Mouse (Mus musculus) forebrain, embryonic 13.5 days (tissue): ENCODE measurements around the gene Rpgrip1l. TPM values are rescaled to one million over a fixed set of nuclear protein-coding genes. Genes with fewer than 3 reads are reported as not detected.

Experiments
- ATAC-seq: fragments of 200-750 bp; cut with Nextera tagmentation; 2 replicates; pipeline ENCODE4 v1.8.0; 2017
- H3K27ac ChIP-seq: fragments of 300-500 bp; sonication (generic); 2 replicates; pipeline ENCODE4 v1.5.1; 2015; ENCODE audit warnings: inconsistent platforms, mild to moderate bottlenecking, moderate library complexity
- H3K27me3 ChIP-seq: fragments of 300-500 bp; sonication (generic); 2 replicates; pipeline ENCODE4 v1.6.1; 2015; ENCODE audit warnings: mild to moderate bottlenecking, inconsistent platforms
- H3K36me3 ChIP-seq: fragments of 300-500 bp; sonication (generic); 2 replicates; pipeline ENCODE4 v1.6.1; 2015; ENCODE audit warnings: mild to moderate bottlenecking, inconsistent platforms; ENCODE audit not compliant: poor library complexity, severe bottlenecking
- H3K4me1 ChIP-seq: fragments of 300-500 bp; sonication (generic); 2 replicates; pipeline ENCODE4 v1.6.1; 2015; ENCODE audit warnings: inconsistent platforms
- H3K4me2 ChIP-seq: fragments of 300-500 bp; sonication (generic); 2 replicates; pipeline ENCODE4 v1.6.1; 2015; ENCODE audit warnings: inconsistent platforms, mild to moderate bottlenecking, moderate library complexity
- H3K4me3 ChIP-seq: fragments of 300-500 bp; sonication (generic); 2 replicates; pipeline ENCODE4 v1.5.1; 2015; ENCODE audit warnings: mild to moderate bottlenecking, inconsistent platforms
- H3K9ac ChIP-seq: fragments of 300-500 bp; sonication (generic); 2 replicates; pipeline ENCODE4 v1.6.1; 2015; ENCODE audit warnings: mild to moderate bottlenecking, inconsistent platforms
- H3K9me3 ChIP-seq: fragments of 300-500 bp; sonication (generic); replicated peaks from 2 replicates; pipeline ENCODE4 v1.6.1; 2016; ENCODE audit warnings: inconsistent platforms
- WGBS: fragments of 180-500 bp; shearing (Covaris S2); methylation state at CpG from one replicate; pipeline ENCODE4 v1.1.7; 2015; 5-methylcytosine and 5-hydroxymethylcytosine counted together
- polyA plus RNA-seq: library from polyadenylated mRNA; unstranded; fragments of >200 nt; fragmentation: Nextera tagmentation; extraction: Ambion mirVana; gene quantifications from 2 replicates; pipeline ENCODE4 v1.2.1, GENCODE M21; 2015

The Rpgrip1l gene
- polyA plus RNA-seq, 1 experiment from 2014 or later = 15.7 TPM

DNA sequence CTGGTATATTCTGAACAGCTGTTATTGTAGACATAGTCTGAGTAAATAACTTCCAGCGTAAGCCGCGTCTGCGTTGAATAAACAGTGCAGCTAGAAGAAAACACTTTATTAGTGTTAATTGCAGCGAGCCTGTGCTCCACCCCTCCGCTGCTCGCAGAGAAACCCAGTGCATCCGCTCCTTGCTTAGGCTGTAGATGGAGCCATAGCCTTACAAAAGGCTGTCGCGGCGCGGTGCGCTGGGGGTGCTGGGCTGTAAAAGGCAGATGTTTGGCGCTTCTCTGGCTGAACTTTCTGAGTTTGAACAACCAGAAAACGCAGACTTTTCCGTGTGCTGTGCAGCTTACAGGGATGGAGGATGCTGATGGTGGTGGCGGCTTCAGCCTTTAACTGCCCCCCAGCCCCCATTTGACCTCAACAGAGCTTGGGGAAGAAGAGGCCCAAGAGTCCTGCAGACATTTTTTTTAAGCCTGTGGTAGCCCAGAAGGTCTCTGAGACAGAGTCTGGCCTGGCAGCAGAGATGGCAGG, 122.2 kb downstream of the Rpgrip1l start:
- WGBS = 3% methylated on average over 17 of the region's 17 CpGs
- Histone ChIP-seq H3K9ac (no peak overlapping the region; the same call in 1 of the 2 replicates), H3K4me3 (no peak overlapping the region), H3K4me2 (peak overlapping the region; percentile 43), H3K4me1 (peaks cover 5% of the 10 kb centered on the region), H3K36me3 (no peaks in the 10 kb centered on the region), H3K27me3 (peaks cover 53% of the 10 kb centered on the region), H3K27ac (no peak overlapping the region), H3K9me3 (no peaks in the 10 kb centered on the region)
- ATAC-seq = peak; percentile 89

DNA sequence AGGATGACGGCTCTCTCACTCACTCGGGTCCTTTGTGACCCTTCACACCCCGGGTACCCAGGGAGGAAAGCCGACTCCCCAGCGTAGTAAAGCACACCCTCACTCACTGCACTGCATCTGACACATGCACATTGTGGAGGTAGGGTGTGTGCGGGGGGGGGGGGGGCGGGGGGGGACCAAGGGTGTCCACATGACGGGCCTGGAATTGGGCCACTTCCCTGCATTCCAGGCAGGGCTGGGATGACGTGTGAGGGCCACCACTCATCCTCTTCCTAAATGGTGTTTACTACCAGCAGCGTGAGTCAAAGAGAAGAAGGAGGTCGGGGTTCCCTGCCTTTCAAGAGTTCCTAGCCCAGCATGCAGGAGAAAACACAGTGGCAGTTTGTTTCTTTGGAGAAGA, 124.9 kb downstream of the Rpgrip1l start:
- no peaks in the 10 kb centered on the region; the same call in none of the 2 replicates for H3K9me3 ChIP-seq
- H3K9ac ChIP-seq = no peak overlapping the region
- H3K36me3 ChIP-seq = no peaks in the 10 kb centered on the region
- 82% methylated on average over 10 of the region's 11 CpGs for WGBS
- H3K27ac ChIP-seq = no peak overlapping the region
- peaks cover 37% of the 10 kb centered on the region for H3K27me3 ChIP-seq
- no peak overlapping the region for H3K4me3 ChIP-seq
- H3K4me1 ChIP-seq = peaks cover 5% of the 10 kb centered on the region
- no peak overlapping the region for H3K4me2 ChIP-seq
- no peak for ATAC-seq

DNA sequence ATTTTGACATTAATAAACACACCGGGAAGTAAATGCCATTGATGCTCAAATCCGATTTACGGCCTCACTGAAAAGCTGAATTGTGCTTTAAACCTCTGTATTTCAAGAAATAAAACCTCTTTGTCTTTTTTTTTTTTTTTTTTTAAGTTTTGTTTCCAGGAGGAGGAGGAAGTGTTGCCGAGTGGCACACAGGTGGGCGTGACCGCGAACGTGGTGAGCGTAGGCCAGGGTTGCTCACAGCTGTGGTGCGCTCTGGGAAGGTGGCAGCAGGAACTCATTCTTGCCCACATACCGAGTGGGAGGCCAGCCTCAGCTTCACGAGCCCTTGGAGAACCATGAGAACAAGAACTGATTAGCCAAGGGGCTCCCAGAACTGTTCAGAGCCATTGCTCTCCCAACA, 126.7 kb downstream of the Rpgrip1l start:
- peaks cover 5% of the 10 kb centered on the region for H3K4me1 ChIP-seq
- WGBS = 85% methylated on average over 12 of the region's 12 CpGs
- H3K27ac ChIP-seq = no peak overlapping the region
- no peak for ATAC-seq
- no peaks in the 10 kb centered on the region; the same call in none of the 2 replicates for H3K9me3 ChIP-seq
- H3K27me3 ChIP-seq = peaks cover 26% of the 10 kb centered on the region
- no peak overlapping the region for H3K9ac ChIP-seq
- no peaks in the 10 kb centered on the region for H3K36me3 ChIP-seq
- no peak overlapping the region for H3K4me3 ChIP-seq
- H3K4me2 ChIP-seq = no peak overlapping the region

DNA sequence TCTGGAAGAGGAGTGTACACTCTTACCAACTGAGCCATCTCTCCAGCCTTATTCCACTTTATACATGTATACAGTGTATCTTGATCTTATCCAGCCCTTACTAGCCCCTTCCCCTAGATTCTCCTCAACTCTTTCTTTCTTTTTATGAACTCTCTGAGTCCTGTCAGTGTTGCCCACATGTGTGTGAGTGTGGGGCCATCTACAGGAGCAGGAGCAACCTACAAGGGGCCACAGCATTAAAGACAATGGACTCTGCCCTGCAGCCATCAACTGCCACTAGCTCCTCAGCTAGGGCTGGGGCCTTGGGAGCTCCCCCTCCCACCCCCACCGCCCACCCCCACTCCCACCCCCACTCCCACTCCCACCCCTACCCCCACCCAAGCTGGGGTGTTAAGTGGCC, 135.4 kb downstream of the Rpgrip1l start:
- 40% methylated on average over 1 of the region's 1 CpGs for WGBS
- Histone ChIP-seq H3K9ac (no peak overlapping the region), H3K4me3 (no peak overlapping the region), H3K27ac (no peak overlapping the region), H3K4me1 (no peaks in the 10 kb centered on the region), H3K36me3 (no peaks in the 10 kb centered on the region), H3K4me2 (no peak overlapping the region), H3K27me3 (no peaks in the 10 kb centered on the region), H3K9me3 (no peaks in the 10 kb centered on the region)
- no peak for ATAC-seq

DNA sequence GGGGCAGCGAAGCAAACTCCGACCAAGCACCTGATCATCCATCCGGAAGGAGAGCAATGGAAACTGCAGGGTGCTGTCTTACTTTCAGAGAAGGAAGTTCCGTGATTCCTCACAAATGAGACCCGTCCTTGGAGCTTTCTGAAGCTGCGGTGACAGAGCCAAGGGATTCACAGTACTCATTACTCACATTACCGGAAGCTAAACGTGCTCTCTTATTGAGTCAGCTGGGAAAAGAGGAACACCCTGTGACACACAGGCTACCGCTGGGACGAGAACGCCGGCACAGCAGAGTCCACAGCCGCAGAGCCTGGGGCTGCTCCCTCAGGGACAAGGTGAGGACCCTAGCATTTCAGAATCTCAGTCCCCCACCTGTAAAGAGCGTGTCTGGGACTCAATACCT, 136.9 kb downstream of the Rpgrip1l start:
- H3K4me2 ChIP-seq = no peak overlapping the region

DNA sequence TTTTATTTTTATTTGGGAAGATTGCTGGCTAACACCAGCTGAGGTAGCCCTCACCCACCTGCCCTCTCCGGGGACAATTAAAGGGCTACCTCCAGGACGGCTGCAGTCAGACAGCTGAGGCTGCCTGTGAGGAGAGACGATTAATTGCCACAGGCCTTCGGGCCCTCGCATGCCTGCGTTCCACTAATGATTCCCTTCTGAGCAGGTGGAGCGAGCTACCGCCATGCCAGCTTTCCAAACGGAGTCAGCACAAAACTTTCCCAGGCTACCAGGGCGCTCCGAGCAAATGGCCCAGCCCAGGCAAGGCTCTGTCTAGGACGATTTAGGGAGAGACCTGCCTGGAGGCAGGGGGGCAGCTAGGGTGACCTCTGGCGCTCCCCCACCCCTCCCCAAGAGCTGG, 141.5 kb downstream of the Rpgrip1l start:
- H3K36me3 ChIP-seq = no peaks in the 10 kb centered on the region
- no peak overlapping the region for H3K4me2 ChIP-seq
- 0 out of 2 replicates have a peak overlapping the region, but pooled peaks have one; percentile 1 for H3K27ac ChIP-seq
- H3K4me3 ChIP-seq = no peak overlapping the region
- ATAC-seq = peak; percentile 43; the same call in 1 of the 2 replicates
- H3K4me1 ChIP-seq = peaks cover 21% of the 10 kb centered on the region
- no peaks in the 10 kb centered on the region for H3K9me3 ChIP-seq
- H3K27me3 ChIP-seq = no peaks in the 10 kb centered on the region
- no peak overlapping the region for H3K9ac ChIP-seq
- 34% methylated on average over 13 of the region's 13 CpGs for WGBS

More for the DNA sequence above, 136.9 kb downstream of the Rpgrip1l start:
- no peak overlapping the region for H3K9ac ChIP-seq
- no peaks in the 10 kb centered on the region for H3K27me3 ChIP-seq
- H3K4me1 ChIP-seq = peaks cover 7% of the 10 kb centered on the region
- no peak overlapping the region for H3K27ac ChIP-seq
- H3K4me3 ChIP-seq = no peak overlapping the region
- no peaks in the 10 kb centered on the region for H3K36me3 ChIP-seq
- ATAC-seq = no peak
- WGBS = 59% methylated on average over 14 of the region's 14 CpGs
- H3K9me3 ChIP-seq = no peaks in the 10 kb centered on the region

DNA sequence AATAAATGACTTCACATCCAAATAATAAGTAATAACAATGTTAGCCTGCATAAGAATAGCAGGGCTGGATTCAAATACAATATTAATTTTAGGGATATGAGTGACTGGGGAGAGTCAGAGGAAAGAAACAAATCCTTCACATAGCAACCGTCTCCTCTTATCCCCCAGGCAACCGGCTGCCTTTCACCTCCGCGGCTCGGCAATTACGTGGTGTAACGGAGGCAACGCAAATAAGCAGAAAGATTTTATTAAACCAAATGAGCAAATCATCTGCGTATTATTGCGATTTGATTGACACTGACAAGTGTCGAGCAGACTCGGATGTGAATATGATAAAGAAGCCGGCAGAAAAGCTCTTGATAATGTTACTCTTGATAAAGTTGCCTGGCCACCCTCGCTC, 142.1 kb downstream of the Rpgrip1l start:
- WGBS = 27% methylated on average over 14 of the region's 14 CpGs
- Histone ChIP-seq H3K36me3 (no peaks in the 10 kb centered on the region), H3K27ac (no peak overlapping the region), H3K9me3 (no peaks in the 10 kb centered on the region), H3K9ac (no peak overlapping the region), H3K27me3 (no peaks in the 10 kb centered on the region), H3K4me3 (no peak overlapping the region), H3K4me2 (peak overlapping the region; percentile 39), H3K4me1 (peaks cover 21% of the 10 kb centered on the region)
- ATAC-seq = peak; percentile 51; the same call in 1 of the 2 replicates

DNA sequence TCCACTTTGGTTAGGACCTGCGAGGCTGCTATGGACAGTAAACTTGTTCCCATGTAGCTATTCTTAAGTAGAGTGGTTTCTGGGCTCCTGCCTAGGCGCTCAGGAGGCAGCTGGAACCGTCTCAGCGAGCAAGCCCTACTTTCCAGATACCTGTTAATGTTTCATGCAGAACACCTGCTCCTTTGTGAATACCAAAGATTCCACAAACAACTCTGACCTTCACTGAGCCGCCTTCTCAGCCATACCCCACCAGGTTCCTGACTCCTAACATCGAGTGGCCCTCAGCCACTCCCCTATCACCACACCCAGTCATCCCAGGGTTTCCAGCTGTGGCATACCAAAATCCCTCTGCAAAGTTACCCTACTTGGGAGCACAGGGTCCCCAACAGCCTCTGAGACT, 142.9 kb downstream of the Rpgrip1l start:
- no peak overlapping the region for H3K9ac ChIP-seq
- peak overlapping the region; percentile 58 for H3K27ac ChIP-seq
- 88% methylated on average over 6 of the region's 6 CpGs for WGBS
- H3K36me3 ChIP-seq = no peaks in the 10 kb centered on the region
- no peak overlapping the region for H3K4me3 ChIP-seq
- H3K4me2 ChIP-seq = no peak overlapping the region
- H3K4me1 ChIP-seq = peaks cover 21% of the 10 kb centered on the region
- H3K9me3 ChIP-seq = no peaks in the 10 kb centered on the region
- no peak for ATAC-seq
- H3K27me3 ChIP-seq = no peaks in the 10 kb centered on the region

Other genes starting within 250 kb of the Rpgrip1l start
- 14.2 and 15.8 TPM in 2 replicates for gene Rbl2, start 243.2 kb downstream of the Rpgrip1l start, polyA plus RNA-seq
- 119 and 122 TPM in 2 replicates for gene Aktip, start 113.3 kb downstream of the Rpgrip1l start, polyA plus RNA-seq
- 90.1 and 104 TPM in 2 replicates for gene Fto, start 263 bp upstream of the Rpgrip1l start, polyA plus RNA-seq